Comparison of ENCODE assay signal across 8 mouse cellular contexts in the genomic region with DNA sequence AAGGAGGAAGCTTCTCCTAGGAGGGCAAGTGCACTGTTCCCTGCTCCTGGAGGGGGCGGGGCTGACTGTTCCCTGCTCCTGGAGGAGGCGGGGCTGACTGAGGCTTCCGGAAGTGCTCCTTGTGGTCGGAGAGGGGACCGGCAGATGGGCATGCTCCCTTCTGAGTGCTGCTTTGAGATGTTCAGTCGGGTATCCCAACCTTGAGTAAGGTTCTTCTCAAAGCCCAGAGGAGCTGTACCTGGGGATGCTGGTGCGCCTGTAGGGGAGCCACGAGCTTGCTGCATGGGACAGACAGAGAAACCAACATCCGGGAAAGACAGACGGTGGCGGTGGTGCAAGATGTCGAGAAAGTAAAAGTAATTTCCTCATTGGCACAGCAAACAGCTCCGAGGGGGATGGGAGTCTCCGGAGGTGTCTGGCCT.
DNase-seq lines count a peak whose midpoint lies in the region; ATAC-seq and TF ChIP-seq lines count a peak whose summit lies in the region.

No protein-coding gene starts in this region.

- no peaks in the 10 kb centered on the region for H3K36me3 ChIP-seq in embryonic facial prominence, embryonic 14.5 days (ENCODE audit: control insufficient read depth, insufficient read depth, low read length)
- H3K36me3 ChIP-seq in heart, postnatal 0 days (replicated peaks; ENCODE audit: control insufficient read depth, insufficient read depth, low read length): no peaks in the 10 kb centered on the region
- no peaks in the 10 kb centered on the region for H3K36me3 ChIP-seq in stomach, embryonic 14.5 days (ENCODE audit: control insufficient read depth, insufficient read depth, low read length)

- no peak for TF ChIP-seq EP300 in heart, postnatal 0 days (IDR thresholded peaks at IDR 0.05; ENCODE audit: low read depth)

- no peaks in the 10 kb centered on the region for H3K9me3 ChIP-seq in embryonic facial prominence, embryonic 14.5 days (ENCODE audit: control insufficient read depth, low read length)
- no peaks in the 10 kb centered on the region for H3K9me3 ChIP-seq in heart, postnatal 0 days (replicated peaks; ENCODE audit: control insufficient read depth, low read length)
- no peaks in the 10 kb centered on the region for H3K9me3 ChIP-seq in stomach, embryonic 14.5 days (ENCODE audit: control insufficient read depth, low read depth, low read length)

- peak overlapping the region; percentile 58 for H3K4me2 ChIP-seq in embryonic facial prominence, embryonic 14.5 days (ENCODE audit: low read depth, low read length)
- peak overlapping the region; percentile 54 for H3K4me2 ChIP-seq in heart, postnatal 0 days (ENCODE audit: low read depth, low read length)
- H3K4me2 ChIP-seq in stomach, embryonic 14.5 days (replicated peaks; ENCODE audit: low read depth, low read length): peak overlapping the region; percentile 45

- no peak; the same call in 1 of the 2 replicates for TF ChIP-seq CTCF in left cerebral cortex, adult 2 months (IDR thresholded peaks at IDR 0.05)
- no peak; the same call in 1 of the 2 replicates for TF ChIP-seq CTCF in heart, postnatal 0 days (IDR thresholded peaks at IDR 0.05; ENCODE audit: low read depth)

- no peak for DNase-seq in left cerebral cortex, adult 2 months (ENCODE audit: extremely low spot score in 1 of 2, low spot score in 2 of 2)
- DNase-seq in left cerebral cortex, postnatal 36 days (ENCODE audit: low spot score in 2 of 2): no peak
- peak; percentile 68 for DNase-seq in embryonic facial prominence, embryonic 14.5 days (ENCODE audit: low spot score)
- DNase-seq in heart, postnatal 0 days (ENCODE audit: low spot score): no peak
- peak; percentile 57 for DNase-seq in kidney, postnatal 14 days
- peak; percentile 76 to 80 for DNase-seq in lung, postnatal 4 days
- no peak for DNase-seq in layer of hippocampus, postnatal 14 days (ENCODE audit: low spot score in 2 of 2)

- H3K4me1 ChIP-seq in embryonic facial prominence, embryonic 14.5 days (ENCODE audit: control insufficient read depth, insufficient read depth, low read length): no peaks in the 10 kb centered on the region
- peaks cover 20% of the 10 kb centered on the region for H3K4me1 ChIP-seq in heart, postnatal 0 days (ENCODE audit: control insufficient read depth, insufficient read depth)
- no peaks in the 10 kb centered on the region for H3K4me1 ChIP-seq in stomach, embryonic 14.5 days (ENCODE audit: control insufficient read depth, insufficient read depth, low read length)

- intact Hi-C loops in left cerebral cortex, adult 2 months (cut with DNase I): no loop called here
- intact Hi-C loops in left cerebral cortex, postnatal 36 days (cut with DNase I): no loop called here

- no peak overlapping the region for H3K27ac ChIP-seq in left cerebral cortex, adult 2 months
- no peak overlapping the region for H3K27ac ChIP-seq in embryonic facial prominence, embryonic 14.5 days (replicated peaks; ENCODE audit: low read depth, low read length)
- no peak overlapping the region for H3K27ac ChIP-seq in heart, postnatal 0 days (ENCODE audit: low read depth)
- H3K27ac ChIP-seq in stomach, embryonic 14.5 days (ENCODE audit: low read length): no peak overlapping the region

- H3K27me3 ChIP-seq in embryonic facial prominence, embryonic 14.5 days (replicated peaks; ENCODE audit: control insufficient read depth, insufficient read depth, low read length): no peaks in the 10 kb centered on the region
- H3K27me3 ChIP-seq in heart, postnatal 0 days (ENCODE audit: control insufficient read depth, insufficient read depth, low read length): no peaks in the 10 kb centered on the region
- no peaks in the 10 kb centered on the region for H3K27me3 ChIP-seq in stomach, embryonic 14.5 days (ENCODE audit: control insufficient read depth, insufficient read depth, low read length)

- peak; percentile 73 for ATAC-seq in embryonic facial prominence, embryonic 14.5 days (ENCODE audit: low read depth)
- ATAC-seq in heart, postnatal 0 days (ENCODE audit: insufficient read depth, low read depth): peak; percentile 47; the same call in 1 of the 2 replicates
- ATAC-seq in stomach, embryonic 14.5 days (ENCODE audit: insufficient number of reproducible peaks, insufficient read depth, low FRiP score, low read depth): peak; percentile 64; the same call in 1 of the 2 replicates

- 0 out of 2 replicates have a peak overlapping the region, but pooled peaks have one; percentile 13 for H3K4me3 ChIP-seq in left cerebral cortex, adult 2 months
- H3K4me3 ChIP-seq in embryonic facial prominence, embryonic 14.5 days (ENCODE audit: low read depth, low read length): peak overlapping the region; percentile 35
- peak overlapping the region; percentile 30 for H3K4me3 ChIP-seq in heart, postnatal 0 days (ENCODE audit: low read depth, low read length)
- peak overlapping the region; percentile 19 for H3K4me3 ChIP-seq in stomach, embryonic 14.5 days (ENCODE audit: low read depth, low read length)

- H3K9ac ChIP-seq in embryonic facial prominence, embryonic 14.5 days (ENCODE audit: low read depth, low read length): 0 out of 2 replicates have a peak overlapping the region, but pooled peaks have one; percentile 48
- no peak overlapping the region for H3K9ac ChIP-seq in heart, postnatal 0 days (replicated peaks; ENCODE audit: low read depth, low read length)
- no peak overlapping the region for H3K9ac ChIP-seq in stomach, embryonic 14.5 days (replicated peaks; ENCODE audit: low read depth, low read length)

- WGBS in embryonic facial prominence, embryonic 14.5 days: 13% methylated on average over 14 of the region's 14 CpGs
- WGBS in heart, postnatal 0 days: 14% methylated on average over 14 of the region's 14 CpGs
- WGBS in stomach, embryonic 14.5 days: 4% methylated on average over 14 of the region's 14 CpGs

Comparison
In these comparisons a context has a peak if more than half of its experiments do, and no peak if none do; other contexts are left out.
1. DNase-seq: peak in embryonic facial prominence, embryonic 14.5 days (single experiment), kidney, postnatal 14 days (single experiment) and lung, postnatal 4 days (2 of 2); none in left cerebral cortex, adult 2 months (0 of 2), left cerebral cortex, postnatal 36 days (0 of 2), heart, postnatal 0 days (single experiment) and layer of hippocampus, postnatal 14 days (0 of 2).
2. Peak in every context shown above with its lines, with median percentiles within 50 percentile points of each other: H3K4me3 ChIP-seq, ATAC-seq and H3K4me2 ChIP-seq.